Mouse (Mus musculus): Measurements from ENCODE around the gene Pm20d1. TPM values are rescaled to one million over a fixed set of nuclear protein-coding genes. Genes with fewer than 3 reads are reported as not detected.

The Pm20d1 gene
- polyA plus RNA-seq, 1 experiment from 2014 or later = 3.5 TPM

GRCm38 (mm10) chr1:131761079-131761831 lies 35.9 kb upstream of the Pm20d1 start:
- DNase-seq (ENCODE audit: low spot score) = peak; percentile 25
- 80% methylated on average over 13 of the region's 13 CpGs for WGBS
- Histone ChIP-seq H3K27ac (no peak overlapping the region), H3K4me1 (0 out of 2 replicates have a peak, but pooled peaks cover 2% of the 10 kb centered on the region), H3K4me3 (no peak overlapping the region), H3K27me3 (ENCODE audit: low read depth, poor library complexity, severe bottlenecking) (no peaks in the 10 kb centered on the region), H3K9me3 (replicated peaks) (no peaks in the 10 kb centered on the region), H3K36me3 (no peaks in the 10 kb centered on the region)

- Histone ChIP-seq H3K9me3 (replicated peaks) (no peaks in the 10 kb centered on the region), H3K4me1 (0 out of 2 replicates have a peak, but pooled peaks cover 2% of the 10 kb centered on the region), H3K36me3 (no peaks in the 10 kb centered on the region), H3K4me3 (no peak overlapping the region), H3K27ac (no peak overlapping the region), H3K27me3 (ENCODE audit: low read depth, poor library complexity, severe bottlenecking) (0 out of 2 replicates have a peak, but pooled peaks cover 4% of the 10 kb centered on the region)
- peak; percentile 25 for DNase-seq (ENCODE audit: low spot score)
- WGBS = 46% methylated on average over 9 of the region's 9 CpGs
Measured at GRCm38 (mm10) chr1:131763683-131764082, 33.5 kb upstream of the Pm20d1 start.

DNA sequence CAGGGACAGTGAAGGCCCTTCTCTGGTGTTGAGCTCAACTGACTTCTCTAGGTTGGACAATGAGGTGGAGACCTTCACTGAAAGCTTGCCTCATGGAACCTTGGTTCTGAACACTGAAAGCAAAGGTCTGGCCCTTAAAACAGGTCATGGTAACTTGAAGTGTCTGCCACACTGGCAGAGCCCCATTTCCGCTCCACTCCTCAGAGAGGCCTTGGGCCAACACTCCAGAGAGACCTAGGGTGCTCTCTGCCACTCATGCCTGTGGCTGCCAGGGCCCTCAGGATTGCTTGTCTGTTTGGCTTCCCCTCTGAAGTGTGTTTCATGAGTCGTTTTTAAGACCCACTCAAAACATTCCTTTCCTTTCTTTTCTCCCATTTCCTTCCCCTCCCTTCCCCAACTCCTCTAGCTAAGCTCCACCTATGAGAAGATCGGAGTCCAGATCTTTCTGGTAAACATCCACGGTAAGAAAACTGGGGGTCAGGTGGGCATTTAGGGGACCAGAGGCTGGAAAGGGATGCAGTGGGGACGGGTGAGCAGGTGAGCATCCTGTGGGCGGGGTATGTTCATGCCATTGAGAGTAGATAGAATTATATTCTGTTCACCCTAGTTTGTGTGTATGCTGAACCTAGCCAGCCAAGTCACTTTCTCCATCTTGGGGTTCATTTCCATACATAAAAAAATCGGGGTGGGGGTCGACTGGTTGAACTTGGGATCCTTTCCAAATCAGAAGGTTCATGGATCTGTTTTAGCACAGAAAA lies 32.4 kb upstream of the Pm20d1 start:
- Histone ChIP-seq H3K4me1 (0 out of 2 replicates have a peak, but pooled peaks cover 2% of the 10 kb centered on the region), H3K27me3 (ENCODE audit: low read depth, poor library complexity, severe bottlenecking) (0 out of 2 replicates have a peak, but pooled peaks cover 4% of the 10 kb centered on the region), H3K9me3 (replicated peaks) (no peaks in the 10 kb centered on the region), H3K4me3 (no peak overlapping the region), H3K36me3 (no peaks in the 10 kb centered on the region), H3K27ac (no peak overlapping the region)
- WGBS = 73% methylated on average over 8 of the region's 8 CpGs
- peak; percentile 25 for DNase-seq (ENCODE audit: low spot score)

DNA sequence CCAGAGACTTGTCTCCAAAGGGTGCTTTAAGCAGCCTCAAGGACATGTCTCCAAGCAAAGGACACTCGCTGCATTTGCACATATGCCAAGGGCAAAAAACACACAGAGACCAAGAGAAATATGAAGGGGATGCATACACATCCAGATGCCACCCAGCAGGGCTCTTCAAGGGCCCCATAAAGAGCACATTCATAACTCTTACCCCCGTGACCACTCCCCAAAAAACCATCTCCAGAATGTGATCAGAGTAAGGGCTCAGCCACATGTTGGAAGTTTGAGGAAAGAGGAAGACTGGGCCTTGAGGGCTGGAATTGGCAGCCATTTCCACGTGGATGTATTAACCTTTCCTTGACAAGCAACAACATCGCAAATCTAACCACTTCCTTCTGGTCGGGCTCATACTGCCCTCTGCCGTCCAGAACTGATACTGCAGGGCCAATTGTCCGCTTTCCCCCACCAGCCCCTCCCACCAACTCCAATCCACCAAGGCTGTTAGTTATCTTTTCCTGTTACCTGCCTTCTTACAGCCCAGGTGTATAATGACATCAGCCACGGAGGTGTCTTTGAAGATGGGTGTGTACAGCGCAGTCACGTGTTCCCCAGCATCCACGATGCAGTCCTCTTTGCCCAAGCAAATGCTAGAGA lies 31.7 kb upstream of the Pm20d1 start:
- DNase-seq (ENCODE audit: low spot score) = peak; percentile 90
- Histone ChIP-seq H3K4me1 (0 out of 2 replicates have a peak, but pooled peaks cover 2% of the 10 kb centered on the region), H3K9me3 (replicated peaks) (no peaks in the 10 kb centered on the region), H3K36me3 (no peaks in the 10 kb centered on the region), H3K27me3 (ENCODE audit: low read depth, poor library complexity, severe bottlenecking) (0 out of 2 replicates have a peak, but pooled peaks cover 4% of the 10 kb centered on the region), H3K4me3 (no peak overlapping the region), H3K27ac (no peak overlapping the region)
- 12% methylated on average over 11 of the region's 11 CpGs for WGBS

GRCm38 (mm10) chr1:131769296-131769695 lies 27.9 kb upstream of the Pm20d1 start:
- H3K27me3 ChIP-seq (ENCODE audit: low read depth, poor library complexity, severe bottlenecking) = 0 out of 2 replicates have a peak, but pooled peaks cover 4% of the 10 kb centered on the region
- H3K27ac ChIP-seq = no peak overlapping the region
- no peak for DNase-seq (ENCODE audit: low spot score)
- WGBS = 71% methylated on average over 3 of the region's 3 CpGs
- H3K4me1 ChIP-seq = 0 out of 2 replicates have a peak, but pooled peaks cover 2% of the 10 kb centered on the region
- H3K9me3 ChIP-seq (replicated peaks) = no peaks in the 10 kb centered on the region
- H3K4me3 ChIP-seq = no peak overlapping the region
- H3K36me3 ChIP-seq = no peaks in the 10 kb centered on the region

DNA sequence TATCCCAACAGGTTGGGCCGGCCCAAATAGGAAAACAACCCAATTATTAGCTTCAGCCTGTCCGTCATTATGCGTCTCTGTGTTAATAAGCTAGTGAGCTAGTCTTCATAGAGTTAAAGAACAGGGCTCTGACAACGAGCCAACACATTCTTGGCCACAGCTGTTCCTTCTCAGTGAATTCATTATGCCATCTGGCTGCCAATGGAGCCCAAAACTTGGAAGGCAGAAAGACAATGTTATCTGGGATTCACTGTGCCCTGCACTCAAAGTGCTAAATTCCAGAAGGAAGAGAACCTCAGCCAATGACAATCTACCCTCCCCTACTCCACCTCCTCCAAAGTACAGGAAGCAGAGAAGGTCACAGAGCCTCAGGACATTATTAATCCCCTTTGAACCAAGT lies 26.5 kb upstream of the Pm20d1 start:
- Histone ChIP-seq H3K4me3 (no peak overlapping the region), H3K4me1 (0 out of 2 replicates have a peak, but pooled peaks cover 1% of the 10 kb centered on the region), H3K27me3 (ENCODE audit: low read depth, poor library complexity, severe bottlenecking) (0 out of 2 replicates have a peak, but pooled peaks cover 4% of the 10 kb centered on the region), H3K27ac (no peak overlapping the region), H3K9me3 (replicated peaks) (no peaks in the 10 kb centered on the region), H3K36me3 (no peaks in the 10 kb centered on the region)
- no peak for DNase-seq (ENCODE audit: low spot score)
- WGBS = 79% methylated on average over 4 of the region's 4 CpGs

DNA sequence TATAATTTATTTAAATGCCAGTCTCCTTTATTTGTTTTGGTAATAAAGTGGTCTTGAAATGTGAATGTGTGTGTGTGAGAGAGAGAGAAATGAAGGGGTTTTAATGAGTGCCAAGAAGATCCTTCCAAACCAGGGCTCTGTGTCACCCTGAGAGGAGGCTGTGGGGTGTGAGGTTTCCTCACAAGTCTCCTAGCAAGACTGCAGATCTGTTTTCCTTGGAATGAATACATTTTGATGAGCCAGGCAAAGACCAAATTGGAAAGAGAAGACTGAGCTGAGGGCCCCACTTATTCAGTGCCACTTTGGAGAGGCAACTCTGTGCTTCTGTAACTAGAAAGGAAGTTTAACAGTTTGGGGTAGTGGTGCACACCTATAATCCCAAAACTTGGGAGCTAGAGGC lies 25.7 kb upstream of the Pm20d1 start:
- no peaks in the 10 kb centered on the region for H3K4me1 ChIP-seq
- no peaks in the 10 kb centered on the region for H3K36me3 ChIP-seq
- 0 out of 2 replicates have a peak, but pooled peaks cover 4% of the 10 kb centered on the region for H3K27me3 ChIP-seq (ENCODE audit: low read depth, poor library complexity, severe bottlenecking)
- H3K27ac ChIP-seq = no peak overlapping the region
- H3K9me3 ChIP-seq (replicated peaks) = no peaks in the 10 kb centered on the region
- DNase-seq (ENCODE audit: low spot score) = no peak
- H3K4me3 ChIP-seq = no peak overlapping the region

DNA sequence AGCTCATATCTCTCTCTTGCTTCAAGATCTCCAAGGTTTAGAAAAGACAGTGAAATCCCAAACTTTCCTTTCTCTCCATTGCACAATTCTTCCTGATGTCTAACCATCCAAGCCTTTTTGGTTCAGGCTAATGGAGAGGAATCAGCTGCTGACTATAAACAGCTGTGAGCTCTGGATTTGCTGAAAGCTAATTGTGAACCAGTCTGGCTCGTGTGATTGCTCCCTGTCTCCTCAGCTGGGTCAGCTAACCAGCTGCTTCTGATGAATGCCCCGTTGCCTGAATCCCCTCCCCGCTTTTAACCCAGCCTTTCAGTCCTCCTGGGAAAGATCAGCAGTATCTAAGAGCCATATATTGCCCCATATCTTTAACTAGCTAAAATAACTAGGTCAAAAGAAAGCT lies 2.6 kb upstream of the Pm20d1 start:
- no peak for DNase-seq (ENCODE audit: low spot score)
- 27% methylated on average over 3 of the region's 3 CpGs for WGBS

GRCm38 (mm10) chr1:131795171-131795570 lies 2.0 kb upstream of the Pm20d1 start:
- Histone ChIP-seq H3K9me3 (replicated peaks) (no peaks in the 10 kb centered on the region), H3K36me3 (no peaks in the 10 kb centered on the region), H3K27me3 (ENCODE audit: low read depth, poor library complexity, severe bottlenecking) (no peaks in the 10 kb centered on the region), H3K4me1 (peaks cover 25% of the 10 kb centered on the region), H3K27ac (no peak overlapping the region), H3K4me3 (no peak overlapping the region)
- 80% methylated on average over 3 of the region's 3 CpGs for WGBS
- DNase-seq (ENCODE audit: low spot score) = no peak

More for the DNA sequence above, 2.6 kb upstream of the Pm20d1 start:
- Histone ChIP-seq H3K36me3 (no peaks in the 10 kb centered on the region), H3K27ac (no peak overlapping the region), H3K4me3 (no peak overlapping the region), H3K4me1 (peaks cover 20% of the 10 kb centered on the region), H3K9me3 (replicated peaks) (no peaks in the 10 kb centered on the region), H3K27me3 (ENCODE audit: low read depth, poor library complexity, severe bottlenecking) (no peaks in the 10 kb centered on the region)

DNA sequence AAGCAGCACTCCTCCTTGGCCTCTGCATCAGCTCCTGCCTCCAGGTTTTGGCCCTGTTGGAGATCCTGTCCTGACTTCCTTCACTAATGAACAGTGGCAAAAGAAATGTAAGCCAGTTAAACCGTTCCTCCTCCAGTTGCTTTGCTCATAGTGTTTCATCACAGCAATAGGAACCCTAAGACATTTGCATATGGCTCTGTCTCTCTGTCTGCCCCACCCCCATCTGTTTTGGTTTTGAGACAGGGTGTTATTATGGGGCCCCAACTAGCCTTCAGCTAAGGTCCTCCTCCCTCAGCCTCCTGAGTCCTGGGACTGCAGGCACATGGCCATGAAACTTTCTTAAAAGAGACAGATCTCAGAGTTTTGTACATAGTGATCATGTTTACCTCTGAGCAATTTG lies 2.8 kb downstream of the Pm20d1 start:
- Histone ChIP-seq H3K27me3 (ENCODE audit: low read depth, poor library complexity, severe bottlenecking) (no peaks in the 10 kb centered on the region), H3K4me3 (no peak overlapping the region), H3K4me1 (peaks cover 21% of the 10 kb centered on the region), H3K9me3 (replicated peaks) (no peaks in the 10 kb centered on the region), H3K36me3 (no peaks in the 10 kb centered on the region), H3K27ac (no peak overlapping the region)
- DNase-seq (ENCODE audit: low spot score) = no peak
- WGBS = 41% methylated on average over 1 of the region's 1 CpGs

GRCm38 (mm10) chr1:131801071-131801470 lies 3.9 kb downstream of the Pm20d1 start:
- WGBS = 96% methylated on average over 8 of the region's 8 CpGs
- H3K27me3 ChIP-seq (ENCODE audit: low read depth, poor library complexity, severe bottlenecking) = no peaks in the 10 kb centered on the region
- H3K4me3 ChIP-seq = no peak overlapping the region
- no peaks in the 10 kb centered on the region for H3K36me3 ChIP-seq
- H3K9me3 ChIP-seq (replicated peaks) = no peaks in the 10 kb centered on the region
- DNase-seq (ENCODE audit: low spot score) = no peak
- H3K27ac ChIP-seq = no peak overlapping the region
- peaks cover 18% of the 10 kb centered on the region for H3K4me1 ChIP-seq

DNA sequence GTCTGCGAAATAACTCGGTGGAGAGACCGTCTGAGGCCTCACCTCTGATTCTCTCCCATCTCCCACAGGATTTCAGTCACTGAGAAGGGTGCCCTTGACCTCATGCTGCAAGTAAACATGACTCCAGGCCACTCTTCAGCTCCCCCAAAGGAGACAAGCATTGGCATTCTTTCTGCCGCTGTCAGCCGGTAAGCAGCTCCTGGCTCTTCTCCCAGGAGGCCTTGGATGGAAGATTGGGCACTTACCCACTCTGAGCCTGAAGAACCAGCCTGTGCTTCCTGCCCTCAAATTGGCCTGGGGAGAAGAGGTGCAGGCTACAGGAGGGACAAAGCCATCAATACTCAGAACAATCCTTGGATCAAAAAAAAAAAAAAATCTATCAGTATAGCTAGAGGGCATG lies 5.5 kb downstream of the Pm20d1 start:
- Histone ChIP-seq H3K9me3 (replicated peaks) (no peaks in the 10 kb centered on the region), H3K4me1 (peaks cover 8% of the 10 kb centered on the region; the same call in 1 of the 2 replicates), H3K27me3 (ENCODE audit: low read depth, poor library complexity, severe bottlenecking) (no peaks in the 10 kb centered on the region), H3K27ac (no peak overlapping the region), H3K36me3 (no peaks in the 10 kb centered on the region), H3K4me3 (no peak overlapping the region)
- no peak for DNase-seq (ENCODE audit: low spot score)
- 93% methylated on average over 5 of the region's 5 CpGs for WGBS

Data from limb, embryonic 10.5 days (tissue).